Mouse (Mus musculus): Measurements from ENCODE around the gene Agtrap. TPM values are rescaled to one million over a fixed set of nuclear protein-coding genes. Genes with fewer than 3 reads are reported as not detected.

Agtrap gene
- polyA plus RNA-seq, 1 experiment from 2014 or later: 27.7 TPM

DNA sequence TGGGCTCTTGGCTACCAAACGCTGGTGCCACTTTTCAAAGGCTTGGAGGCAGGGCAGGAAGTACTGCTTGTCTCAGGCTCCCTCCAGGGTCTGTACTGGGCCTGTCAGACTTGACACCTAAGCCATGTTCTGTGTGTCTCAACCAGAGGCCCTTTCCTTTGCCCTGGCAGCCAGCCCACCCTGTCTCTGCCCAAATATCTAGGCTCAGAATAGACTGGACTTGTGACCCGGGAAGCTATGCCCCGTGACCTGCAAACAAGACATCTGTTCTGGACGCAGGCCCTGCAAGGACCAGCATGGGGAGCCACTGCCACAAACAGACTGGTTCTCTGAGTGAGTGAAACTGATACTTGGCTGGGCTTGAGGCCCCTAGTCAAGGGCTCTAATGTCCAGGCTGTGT is 31.0 kb downstream of the Agtrap start:
- H3K9ac ChIP-seq (ENCODE audit: low read depth, low read length): no peak overlapping the region
- no peak overlapping the region for H3K4me2 ChIP-seq (replicated peaks; ENCODE audit: low read depth)
- WGBS: 88% methylated on average over 4 of the region's 4 CpGs
- H3K9me3 ChIP-seq (ENCODE audit: control insufficient read depth): no peaks in the 10 kb centered on the region
- H3K36me3 ChIP-seq (ENCODE audit: control insufficient read depth, insufficient read depth): peaks cover 65% of the 10 kb centered on the region
- no peak overlapping the region for H3K4me3 ChIP-seq (ENCODE audit: low read depth, low read length)
- no peak for TF ChIP-seq CTCF (IDR thresholded peaks at IDR 0.05; ENCODE audit: low read depth)
- no peak overlapping the region for H3K27ac ChIP-seq (ENCODE audit: low read depth, low read length)
- no peaks in the 10 kb centered on the region for H3K27me3 ChIP-seq (replicated peaks; ENCODE audit: control insufficient read depth, insufficient read depth, low read length)
- no peak for ATAC-seq
- no peaks in the 10 kb centered on the region for H3K4me1 ChIP-seq (replicated peaks; ENCODE audit: control insufficient read depth, insufficient read depth, low read length)

DNA sequence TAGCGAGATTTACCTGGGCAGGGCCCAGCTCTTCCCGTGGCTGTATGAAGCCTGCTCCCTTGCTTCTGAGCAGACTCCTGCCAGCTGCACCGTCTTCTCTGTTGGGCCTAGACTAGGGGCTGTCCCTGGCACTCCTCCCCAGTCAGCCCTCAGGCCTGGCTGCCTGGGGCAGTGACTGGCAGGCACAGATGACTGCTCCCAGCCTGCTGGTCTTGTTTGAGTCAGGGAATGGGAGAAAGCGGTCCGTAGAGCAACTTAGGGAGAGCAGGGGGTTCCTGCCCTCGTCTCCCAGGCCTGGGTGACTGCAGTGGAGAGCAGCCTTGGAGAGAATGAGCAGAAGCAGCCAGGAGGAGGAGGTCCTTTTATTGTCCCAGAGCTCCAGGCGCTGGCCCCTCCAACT is 31.6 kb downstream of the Agtrap start:
- H3K36me3 ChIP-seq (ENCODE audit: control insufficient read depth, insufficient read depth): peaks cover 71% of the 10 kb centered on the region

DNA sequence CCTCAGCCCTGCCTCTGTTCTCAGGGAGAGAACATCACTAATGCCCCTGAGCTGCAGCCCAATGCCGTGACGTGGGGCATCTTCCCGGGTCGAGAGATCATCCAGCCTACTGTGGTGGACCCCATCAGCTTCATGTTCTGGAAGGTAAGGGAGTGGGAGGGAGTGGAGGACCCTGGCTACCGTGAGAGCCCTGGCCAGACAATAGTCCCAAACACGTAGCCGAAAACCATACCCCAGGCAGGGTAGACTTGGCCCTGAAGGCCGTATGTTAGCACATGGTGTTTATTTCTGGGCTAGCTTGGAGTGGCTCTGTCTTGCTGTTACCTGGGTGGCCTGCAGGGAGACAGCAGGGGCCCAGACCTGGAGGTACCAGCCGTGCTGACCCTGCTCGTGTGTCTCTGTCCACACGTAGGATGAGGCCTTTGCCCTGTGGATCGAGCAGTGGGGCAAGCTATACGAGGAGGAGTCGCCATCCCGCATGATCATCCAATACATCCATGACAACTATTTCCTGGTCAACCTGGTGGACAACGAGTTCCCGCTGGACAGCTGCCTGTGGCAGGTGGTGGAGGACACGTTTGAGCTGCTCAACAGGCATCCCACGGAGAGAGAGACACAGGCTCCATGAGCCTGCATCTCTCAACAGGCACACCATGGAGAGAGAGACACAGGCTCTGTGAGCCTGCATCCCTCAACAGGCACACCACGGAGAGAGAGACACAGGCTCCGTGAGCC is 32.7 kb downstream of the Agtrap start:
- Histone ChIP-seq H3K27ac (ENCODE audit: low read depth, low read length) (no peak overlapping the region), H3K4me1 (replicated peaks; ENCODE audit: control insufficient read depth, insufficient read depth, low read length) (no peaks in the 10 kb centered on the region), H3K9me3 (ENCODE audit: control insufficient read depth) (no peaks in the 10 kb centered on the region), H3K9ac (ENCODE audit: low read depth, low read length) (no peak overlapping the region), H3K36me3 (ENCODE audit: control insufficient read depth, insufficient read depth) (peaks cover 75% of the 10 kb centered on the region), H3K4me3 (ENCODE audit: low read depth, low read length) (no peak overlapping the region), H3K27me3 (replicated peaks; ENCODE audit: control insufficient read depth, insufficient read depth, low read length) (no peaks in the 10 kb centered on the region), H3K4me2 (replicated peaks; ENCODE audit: low read depth) (no peak overlapping the region)
- no peak for ATAC-seq
- TF ChIP-seq CTCF (IDR thresholded peaks at IDR 0.05; ENCODE audit: low read depth): no peak
- WGBS: 92% methylated on average over 21 of the region's 21 CpGs

More for the DNA sequence above, 31.6 kb downstream of the Agtrap start:
- no peak overlapping the region for H3K4me3 ChIP-seq (ENCODE audit: low read depth, low read length)
- H3K4me2 ChIP-seq (replicated peaks; ENCODE audit: low read depth): no peak overlapping the region
- ATAC-seq: no peak
- H3K27me3 ChIP-seq (replicated peaks; ENCODE audit: control insufficient read depth, insufficient read depth, low read length): no peaks in the 10 kb centered on the region
- TF ChIP-seq CTCF (IDR thresholded peaks at IDR 0.05; ENCODE audit: low read depth): no peak
- no peak overlapping the region for H3K27ac ChIP-seq (ENCODE audit: low read depth, low read length)
- H3K4me1 ChIP-seq (replicated peaks; ENCODE audit: control insufficient read depth, insufficient read depth, low read length): no peaks in the 10 kb centered on the region
- H3K9ac ChIP-seq (ENCODE audit: low read depth, low read length): no peak overlapping the region
- WGBS: 79% methylated on average over 7 of the region's 7 CpGs
- no peaks in the 10 kb centered on the region for H3K9me3 ChIP-seq (ENCODE audit: control insufficient read depth)

DNA sequence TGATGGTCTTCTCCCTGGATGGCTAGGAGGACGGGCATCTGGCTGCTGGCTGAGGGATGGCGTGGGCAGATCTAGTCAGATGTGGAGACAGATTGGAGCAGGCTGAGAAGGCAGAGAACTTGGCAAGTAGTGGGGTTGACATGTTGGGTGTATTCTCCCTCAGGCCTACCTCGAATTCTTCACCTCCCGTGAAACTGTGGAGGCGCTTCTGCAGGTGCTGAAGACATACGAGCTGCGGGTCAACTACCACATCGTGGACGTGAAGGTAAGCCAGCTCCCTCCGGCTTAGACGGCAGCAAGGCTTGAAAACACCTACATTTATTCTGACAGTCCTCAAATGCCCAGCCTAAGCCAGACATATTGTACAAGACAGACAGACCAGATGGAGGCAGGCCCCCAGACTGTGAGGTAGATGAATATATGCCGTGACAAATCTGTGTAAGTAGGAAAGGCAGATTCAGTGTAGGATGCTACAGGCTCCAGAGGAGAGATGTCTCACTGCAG is 34.4 kb downstream of the Agtrap start:
- whole genome bisulfite sequencing: 91% methylated on average over 12 of the region's 12 CpGs
- ATAC-seq: no peak
- peaks cover 81% of the 10 kb centered on the region for H3K36me3 ChIP-seq (ENCODE audit: control insufficient read depth, insufficient read depth)
- no peaks in the 10 kb centered on the region for H3K4me1 ChIP-seq (replicated peaks; ENCODE audit: control insufficient read depth, insufficient read depth, low read length)
- no peak overlapping the region for H3K27ac ChIP-seq (ENCODE audit: low read depth, low read length)
- H3K4me2 ChIP-seq (replicated peaks; ENCODE audit: low read depth): no peak overlapping the region
- TF ChIP-seq CTCF (IDR thresholded peaks at IDR 0.05; ENCODE audit: low read depth): no peak
- no peak overlapping the region for H3K4me3 ChIP-seq (ENCODE audit: low read depth, low read length)
- H3K9me3 ChIP-seq (ENCODE audit: control insufficient read depth): no peaks in the 10 kb centered on the region
- no peaks in the 10 kb centered on the region for H3K27me3 ChIP-seq (replicated peaks; ENCODE audit: control insufficient read depth, insufficient read depth, low read length)
- H3K9ac ChIP-seq (ENCODE audit: low read depth, low read length): no peak overlapping the region

DNA sequence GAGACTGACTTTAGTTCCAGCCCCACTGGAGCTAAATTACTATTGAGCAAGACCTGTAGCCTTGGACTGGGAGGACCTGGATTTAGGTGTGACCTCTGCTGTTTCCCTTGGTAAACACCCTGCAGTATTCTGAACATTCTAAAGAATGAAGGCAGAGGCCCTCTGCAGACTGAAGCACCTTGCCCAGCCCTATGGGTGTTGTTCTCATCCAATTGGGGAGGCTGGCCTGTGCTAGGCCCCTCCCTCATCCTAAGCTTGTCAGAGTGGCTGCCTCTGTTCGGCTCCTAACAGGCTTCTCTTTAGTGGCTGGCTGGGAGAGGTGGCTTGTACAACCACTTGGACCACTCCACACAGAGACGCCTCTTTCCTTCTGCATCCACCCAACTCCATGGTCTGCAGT is 34.9 kb downstream of the Agtrap start:
- H3K9ac ChIP-seq (ENCODE audit: low read depth, low read length): no peak overlapping the region
- no peak overlapping the region for H3K4me2 ChIP-seq (replicated peaks; ENCODE audit: low read depth)
- 0 out of 2 replicates have a peak, but pooled peaks have one; percentile 11 for ATAC-seq
- no peak overlapping the region for H3K27ac ChIP-seq (ENCODE audit: low read depth, low read length)
- WGBS: 62% methylated on average over 2 of the region's 2 CpGs
- no peak for TF ChIP-seq CTCF (IDR thresholded peaks at IDR 0.05; ENCODE audit: low read depth)
- no peaks in the 10 kb centered on the region for H3K4me1 ChIP-seq (replicated peaks; ENCODE audit: control insufficient read depth, insufficient read depth, low read length)
- peaks cover 84% of the 10 kb centered on the region for H3K36me3 ChIP-seq (ENCODE audit: control insufficient read depth, insufficient read depth)
- H3K4me3 ChIP-seq (ENCODE audit: low read depth, low read length): no peak overlapping the region
- H3K27me3 ChIP-seq (replicated peaks; ENCODE audit: control insufficient read depth, insufficient read depth, low read length): no peaks in the 10 kb centered on the region
- H3K9me3 ChIP-seq (ENCODE audit: control insufficient read depth): no peaks in the 10 kb centered on the region

DNA sequence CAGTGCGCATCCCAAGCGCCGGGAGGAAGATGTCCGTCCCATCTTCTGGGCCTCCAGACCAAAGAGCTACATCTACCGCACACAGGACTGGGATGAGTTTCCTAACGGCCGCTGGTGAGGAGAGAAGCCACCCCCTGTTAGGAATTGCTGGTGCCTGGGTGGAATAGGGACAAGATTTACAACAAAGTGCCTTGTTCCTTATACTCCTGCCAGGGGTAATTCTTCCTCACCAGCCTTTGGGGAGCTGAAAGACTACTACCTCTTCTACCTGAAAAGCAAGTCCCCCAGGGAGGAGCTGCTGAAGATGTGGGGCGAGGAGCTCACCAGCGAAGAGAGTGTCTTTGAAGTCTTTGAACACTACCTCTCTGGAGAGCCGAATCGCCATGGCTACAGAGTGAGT is 35.9 kb downstream of the Agtrap start:
- no peak for ATAC-seq
- H3K36me3 ChIP-seq (ENCODE audit: control insufficient read depth, insufficient read depth): peaks cover 75% of the 10 kb centered on the region
- H3K4me1 ChIP-seq (replicated peaks; ENCODE audit: control insufficient read depth, insufficient read depth, low read length): no peaks in the 10 kb centered on the region
- H3K9me3 ChIP-seq (ENCODE audit: control insufficient read depth): no peaks in the 10 kb centered on the region
- 94% methylated on average over 11 of the region's 11 CpGs for WGBS
- H3K4me3 ChIP-seq (ENCODE audit: low read depth, low read length): no peak overlapping the region
- no peak overlapping the region for H3K4me2 ChIP-seq (replicated peaks; ENCODE audit: low read depth)
- H3K27ac ChIP-seq (ENCODE audit: low read depth, low read length): no peak overlapping the region
- no peak overlapping the region for H3K9ac ChIP-seq (ENCODE audit: low read depth, low read length)
- TF ChIP-seq CTCF (IDR thresholded peaks at IDR 0.05; ENCODE audit: low read depth): no peak
- no peaks in the 10 kb centered on the region for H3K27me3 ChIP-seq (replicated peaks; ENCODE audit: control insufficient read depth, insufficient read depth, low read length)
